Mouse (Mus musculus): ENCODE measurements around the gene Sprr2b. TPM values are rescaled to one million over a fixed set of nuclear protein-coding genes. Genes with fewer than 3 reads are reported as not detected.

The Sprr2b gene
- polyA plus RNA-seq, 1 experiment from 2014 or later: 0.45 TPM

- no peak overlapping the region for H3K4me2 ChIP-seq (replicated peaks; ENCODE audit: low read depth, low read length)
- no peak overlapping the region for H3K4me3 ChIP-seq (ENCODE audit: low read depth, low read length)
- H3K27me3 ChIP-seq (ENCODE audit: control insufficient read depth, insufficient read depth, low read length): no peaks in the 10 kb centered on the region
- ATAC-seq (ENCODE audit: low FRiP score) (no peak), DNase-seq (ENCODE audit: low spot score) (no peak)
- 75% methylated on average over 2 of the region's 2 CpGs for WGBS
- no peak overlapping the region for H3K9ac ChIP-seq (ENCODE audit: low read depth, low read length)
- H3K36me3 ChIP-seq (ENCODE audit: control insufficient read depth, insufficient read depth, low read length): no peaks in the 10 kb centered on the region
- H3K27ac ChIP-seq (ENCODE audit: low read depth, low read length): no peak overlapping the region
- H3K4me1 ChIP-seq (replicated peaks; ENCODE audit: control insufficient read depth, insufficient read depth, low read length): no peaks in the 10 kb centered on the region
- no peaks in the 10 kb centered on the region for H3K9me3 ChIP-seq (ENCODE audit: control insufficient read depth, low read length)
These were observed 964 bp downstream of the Sprr2b start for GRCm38 (mm10) chr3:92317384-92317783.

- 91% methylated on average over 1 of the region's 1 CpGs for WGBS
- ATAC-seq (ENCODE audit: low FRiP score) (no peak), DNase-seq (ENCODE audit: low spot score) (no peak)
- Histone ChIP-seq H3K4me3 (ENCODE audit: low read depth, low read length) (no peak overlapping the region), H3K9me3 (ENCODE audit: control insufficient read depth, low read length) (no peaks in the 10 kb centered on the region), H3K4me1 (replicated peaks; ENCODE audit: control insufficient read depth, insufficient read depth, low read length) (no peaks in the 10 kb centered on the region), H3K36me3 (ENCODE audit: control insufficient read depth, insufficient read depth, low read length) (no peaks in the 10 kb centered on the region), H3K9ac (ENCODE audit: low read depth, low read length) (no peak overlapping the region), H3K4me2 (replicated peaks; ENCODE audit: low read depth, low read length) (no peak overlapping the region), H3K27me3 (ENCODE audit: control insufficient read depth, insufficient read depth, low read length) (no peaks in the 10 kb centered on the region), H3K27ac (ENCODE audit: low read depth, low read length) (no peak overlapping the region)
These were observed 19.9 kb downstream of the Sprr2b start for GRCm38 (mm10) chr3:92336278-92336677.

GRCm38 (mm10) chr3:92338840-92339239, 22.4 kb downstream of the Sprr2b start, which contains the start of gene Sprr2d:
Sprr2d (plus strand) TSS chr3:92339140.
- 92% methylated on average over 5 of the region's 5 CpGs for WGBS
- Histone ChIP-seq H3K9ac (ENCODE audit: low read depth, low read length) (no peak within 1 kb of the TSS), H3K4me3 (ENCODE audit: low read depth, low read length) (no peak within 1 kb of the TSS), H3K27me3 (ENCODE audit: control insufficient read depth, insufficient read depth, low read length) (no peaks in the 10 kb centered on the region), H3K4me2 (replicated peaks; ENCODE audit: low read depth, low read length) (no peak within 1 kb of the TSS), H3K9me3 (ENCODE audit: control insufficient read depth, low read length) (no peaks in the 10 kb centered on the region), H3K4me1 (replicated peaks; ENCODE audit: control insufficient read depth, insufficient read depth, low read length) (no peaks in the 10 kb centered on the region), H3K36me3 (ENCODE audit: control insufficient read depth, insufficient read depth, low read length) (no peaks in the 10 kb centered on the region), H3K27ac (ENCODE audit: low read depth, low read length) (no peak within 1 kb of the TSS)
- DNase-seq (ENCODE audit: low spot score) (no peak), ATAC-seq (ENCODE audit: low FRiP score) (no peak)

- DNase-seq (ENCODE audit: low spot score) (no peak), ATAC-seq (ENCODE audit: low FRiP score) (no peak)
- WGBS: 94% methylated on average over 2 of the region's 2 CpGs
- H3K9ac ChIP-seq (ENCODE audit: low read depth, low read length): no peak within 1 kb of the TSS
- H3K27ac ChIP-seq (ENCODE audit: low read depth, low read length): no peak within 1 kb of the TSS
- H3K36me3 ChIP-seq (ENCODE audit: control insufficient read depth, insufficient read depth, low read length): no peaks in the 10 kb centered on the region
- H3K9me3 ChIP-seq (ENCODE audit: control insufficient read depth, low read length): no peaks in the 10 kb centered on the region
- H3K4me2 ChIP-seq (replicated peaks; ENCODE audit: low read depth, low read length): no peak within 1 kb of the TSS
- H3K27me3 ChIP-seq (ENCODE audit: control insufficient read depth, insufficient read depth, low read length): no peaks in the 10 kb centered on the region
- H3K4me3 ChIP-seq (ENCODE audit: low read depth, low read length): no peak within 1 kb of the TSS
- H3K4me1 ChIP-seq (replicated peaks; ENCODE audit: control insufficient read depth, insufficient read depth, low read length): no peaks in the 10 kb centered on the region
These were observed 35.4 kb downstream of the Sprr2b start, which contains the start of gene Sprr2e for GRCm38 (mm10) chr3:92351843-92352242. Sprr2e (plus strand) TSS chr3:92352143.

GRCm38 (mm10) chr3:92361619-92362018, 45.2 kb downstream of the Sprr2b start:
- H3K9me3 ChIP-seq (ENCODE audit: control insufficient read depth, low read length): no peaks in the 10 kb centered on the region
- no peak overlapping the region for H3K4me2 ChIP-seq (replicated peaks; ENCODE audit: low read depth, low read length)
- H3K9ac ChIP-seq (ENCODE audit: low read depth, low read length): no peak overlapping the region
- ATAC-seq (ENCODE audit: low FRiP score): no peak
- no peak overlapping the region for H3K27ac ChIP-seq (ENCODE audit: low read depth, low read length)
- H3K4me3 ChIP-seq (ENCODE audit: low read depth, low read length): no peak overlapping the region
- H3K36me3 ChIP-seq (ENCODE audit: control insufficient read depth, insufficient read depth, low read length): no peaks in the 10 kb centered on the region
- H3K4me1 ChIP-seq (replicated peaks; ENCODE audit: control insufficient read depth, insufficient read depth, low read length): no peaks in the 10 kb centered on the region
- DNase-seq (ENCODE audit: low spot score): no peak
- no peaks in the 10 kb centered on the region for H3K27me3 ChIP-seq (ENCODE audit: control insufficient read depth, insufficient read depth, low read length)

GRCm38 (mm10) chr3:92364887-92365286, 48.5 kb downstream of the Sprr2b start, which contains the start of gene Sprr2f:
Sprr2f (plus strand) TSS chr3:92365187.
- no peak within 1 kb of the TSS for H3K4me2 ChIP-seq (replicated peaks; ENCODE audit: low read depth, low read length)
- ATAC-seq (ENCODE audit: low FRiP score) (no peak), DNase-seq (ENCODE audit: low spot score) (no peak)
- no peaks in the 10 kb centered on the region for H3K27me3 ChIP-seq (ENCODE audit: control insufficient read depth, insufficient read depth, low read length)
- H3K9me3 ChIP-seq (ENCODE audit: control insufficient read depth, low read length): no peaks in the 10 kb centered on the region
- H3K4me1 ChIP-seq (replicated peaks; ENCODE audit: control insufficient read depth, insufficient read depth, low read length): no peaks in the 10 kb centered on the region
- H3K36me3 ChIP-seq (ENCODE audit: control insufficient read depth, insufficient read depth, low read length): no peaks in the 10 kb centered on the region
- no peak within 1 kb of the TSS for H3K4me3 ChIP-seq (ENCODE audit: low read depth, low read length)
- no peak within 1 kb of the TSS for H3K9ac ChIP-seq (ENCODE audit: low read depth, low read length)
- H3K27ac ChIP-seq (ENCODE audit: low read depth, low read length): no peak within 1 kb of the TSS
- WGBS: 74% methylated on average over 3 of the region's 3 CpGs

Other genes with a start within 250 kb of the Sprr2b start
- 1.4 and 1.6 TPM in 2 replicates for gene Lor, start 233.5 kb upstream of the Sprr2b start, polyA plus RNA-seq (2014; fragmentation: Nextera tagmentation; extraction: Ambion mirVana)
- not detected in 2 replicates for gene Prr9, start 192.7 kb upstream of the Sprr2b start, polyA plus RNA-seq (2014; fragmentation: Nextera tagmentation; extraction: Ambion mirVana)
- not detected in 2 replicates for gene Lelp1, start 173.9 kb upstream of the Sprr2b start, polyA plus RNA-seq (2014; fragmentation: Nextera tagmentation; extraction: Ambion mirVana)
- gene Sprr2a1, start 100.8 kb upstream of the Sprr2b start, polyA plus RNA-seq (2014; fragmentation: Nextera tagmentation; extraction: Ambion mirVana): not detected in 2 replicates
- 0.40 and 0.50 TPM in 2 replicates for gene Sprr2a2, start 100.7 kb upstream of the Sprr2b start, polyA plus RNA-seq (2014; fragmentation: Nextera tagmentation; extraction: Ambion mirVana)
- not detected in 2 replicates for gene Sprr2a3, start 31.2 kb upstream of the Sprr2b start, polyA plus RNA-seq (2014; fragmentation: Nextera tagmentation; extraction: Ambion mirVana)
- not detected in 2 replicates for gene Sprr2d, start 22.5 kb downstream of the Sprr2b start, polyA plus RNA-seq (2014; fragmentation: Nextera tagmentation; extraction: Ambion mirVana)
- gene Sprr2e, start 35.5 kb downstream of the Sprr2b start, polyA plus RNA-seq (2014; fragmentation: Nextera tagmentation; extraction: Ambion mirVana): not detected in 2 replicates
- not detected in 2 replicates for gene Sprr2f, start 48.6 kb downstream of the Sprr2b start, polyA plus RNA-seq (2014; fragmentation: Nextera tagmentation; extraction: Ambion mirVana)
- gene Sprr2h, start 69.1 kb downstream of the Sprr2b start, polyA plus RNA-seq (2014; fragmentation: Nextera tagmentation; extraction: Ambion mirVana): not detected in 2 replicates
- gene Sprr2i, start 91.4 kb downstream of the Sprr2b start, polyA plus RNA-seq (2014; fragmentation: Nextera tagmentation; extraction: Ambion mirVana): not detected in 2 replicates
- not detected in 2 replicates for gene Sprr2j-ps, start 101.5 kb downstream of the Sprr2b start, polyA plus RNA-seq (2014; fragmentation: Nextera tagmentation; extraction: Ambion mirVana)
- 5.6 and 5.9 TPM in 2 replicates for gene Gm9774, start 112.8 kb downstream of the Sprr2b start, polyA plus RNA-seq (2014; fragmentation: Nextera tagmentation; extraction: Ambion mirVana)
- not detected in 2 replicates for gene Sprr2k, start 116.0 kb downstream of the Sprr2b start, polyA plus RNA-seq (2014; fragmentation: Nextera tagmentation; extraction: Ambion mirVana)
- gene Sprr1b, start 122.2 kb downstream of the Sprr2b start, polyA plus RNA-seq (2014; fragmentation: Nextera tagmentation; extraction: Ambion mirVana): not detected in 2 replicates
- gene Sprr3, start 142.1 kb downstream of the Sprr2b start, polyA plus RNA-seq (2014; fragmentation: Nextera tagmentation; extraction: Ambion mirVana): not detected in 2 replicates
- gene Sprr1a, start 169.3 kb downstream of the Sprr2b start, polyA plus RNA-seq (2014; fragmentation: Nextera tagmentation; extraction: Ambion mirVana): not detected in 2 replicates
- not detected in 2 replicates for gene Sprr4, start 183.9 kb downstream of the Sprr2b start, polyA plus RNA-seq (2014; fragmentation: Nextera tagmentation; extraction: Ambion mirVana)
- gene 2310046K23Rik, start 217.9 kb downstream of the Sprr2b start, polyA plus RNA-seq (2014; fragmentation: Nextera tagmentation; extraction: Ambion mirVana): not detected in 2 replicates

All from hindbrain, embryonic 11.5 days (tissue).